Mouse (Mus musculus) T-helper 1 cell (primary cell): ENCODE measurements at regions not wholly inside any gene's neighbourhood (a gene's known extent, or its start where the extent isn't known, plus 50 kb on each side); places are given as distances from the start of the nearest gene placed in this dataset.

Source experiments
- in situ Hi-C: fragments of 300-600 bp; cut with MboI, MseI; formaldehyde crosslinking; loops from one replicate; pipeline ENCODE4 v1.15.1; 2025; ENCODE audit warnings: high pct_unique_total_duplicates

DNA sequence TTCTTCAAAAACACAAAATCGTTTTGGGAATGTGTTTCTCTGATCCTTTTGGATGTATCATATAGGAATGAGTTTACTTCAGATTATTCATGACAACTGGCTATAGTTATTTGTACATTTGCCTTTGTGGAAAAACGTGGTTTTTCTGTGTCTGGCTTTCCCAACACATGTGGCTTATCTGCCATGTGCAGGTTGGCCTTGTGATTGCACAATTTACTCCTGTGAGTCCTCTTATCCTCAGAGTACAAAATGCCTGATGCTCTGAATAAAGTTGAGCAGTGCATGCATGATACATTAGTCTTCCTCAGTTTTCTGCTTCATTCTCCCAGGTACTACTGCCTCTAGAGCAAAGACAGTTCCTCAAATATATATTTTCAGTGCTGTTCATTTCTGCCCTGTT is 881.6 kb downstream of the Lrfn5 start:
- in situ Hi-C loops = no loop called here

- in situ Hi-C loops = no loop called here
Measured at GRCm38 (mm10) chr12:62428692-62429091, 905.7 kb downstream of the Lrfn5 start.

DNA sequence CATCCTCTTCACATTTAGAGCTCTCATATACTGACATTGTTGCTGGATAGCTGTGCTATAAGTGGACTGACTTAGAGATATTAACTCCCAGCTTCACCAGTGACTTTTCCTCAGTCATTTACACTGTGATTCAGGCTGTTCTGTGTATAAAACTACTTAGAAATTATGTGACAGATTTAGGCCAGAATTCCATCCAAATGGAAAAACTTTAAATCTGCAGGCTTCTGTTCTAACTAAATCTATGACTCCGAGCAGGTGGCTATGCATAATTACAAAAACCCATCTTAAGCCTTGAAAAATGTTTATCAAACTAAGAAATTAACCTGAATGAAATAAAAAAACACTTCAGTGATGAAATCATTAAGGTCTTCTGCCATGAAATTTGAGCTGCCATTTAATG is 927.7 kb downstream of the Lrfn5 start:
- in situ Hi-C loops = no loop called here

DNA sequence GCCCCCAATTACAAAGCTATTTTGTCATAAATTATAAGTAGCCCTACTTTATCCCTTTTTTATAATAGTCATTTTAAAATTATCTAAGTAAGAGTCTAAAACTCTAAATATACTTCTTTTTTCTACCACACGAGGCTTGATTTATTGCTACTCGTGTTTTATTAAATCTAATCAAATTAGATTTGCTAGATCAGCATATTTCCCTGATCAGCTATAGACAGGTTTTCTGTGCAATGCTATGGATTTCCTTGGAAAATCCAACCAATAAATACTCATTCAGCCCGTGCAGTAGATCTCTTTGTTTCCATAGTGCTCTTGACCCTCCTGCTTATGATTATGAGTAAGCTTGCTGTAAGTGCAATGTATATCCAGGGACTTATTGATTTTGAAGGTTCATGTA is 960.4 kb downstream of the Lrfn5 start:
- in situ Hi-C loops = no loop called here

GRCm38 (mm10) chr12:62528524-62528923 is 1005.6 kb downstream of the Lrfn5 start:
- in situ Hi-C loops = no loop called here

DNA sequence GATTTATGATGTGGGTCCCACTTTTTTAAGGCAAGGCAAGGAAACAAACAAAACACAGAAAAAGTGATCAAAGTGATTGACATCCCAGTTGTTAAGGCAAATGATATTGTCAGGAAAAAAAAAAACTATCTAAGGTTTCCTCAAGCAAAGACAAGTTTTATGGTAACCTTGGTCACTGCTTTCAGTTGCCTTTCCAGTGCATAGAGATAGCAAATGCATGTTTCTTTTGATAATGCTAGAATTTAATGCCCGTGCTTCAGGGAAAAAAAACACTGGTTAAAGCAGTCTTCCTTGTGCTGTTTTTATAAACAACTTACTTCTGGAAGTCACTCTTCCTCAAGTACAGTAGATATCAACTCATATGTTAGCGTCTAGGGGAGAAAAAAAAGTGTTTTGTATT is 1029.4 kb downstream of the Lrfn5 start:
- in situ Hi-C loops = loop anchor here (10.0 kb wide), 1 partner anchor 1482 kb away; no protein-coding TSS in a partner anchor

GRCm38 (mm10) chr12:62554622-62555021 is 1031.7 kb downstream of the Lrfn5 start:
- in situ Hi-C loops = loop anchor here (10.0 kb wide), 1 partner anchor 1480 kb away; no protein-coding TSS in a partner anchor

GRCm38 (mm10) chr12:62563799-62564198 is 1040.8 kb downstream of the Lrfn5 start:
- in situ Hi-C loops = no loop called here
